8 mouse cellular contexts compared by ENCODE assay signal in genomic region chr17:17373918-17374910, GRCm38 (mm10). TPM values are rescaled to one million over a fixed set of nuclear protein-coding genes. Genes with fewer than 3 reads are reported as not detected.
DNase-seq lines count a peak whose midpoint lies in the region; ATAC-seq lines count a peak whose summit lies in the region.

Gene Riok2 (plus strand): TSS chr17:17374309.

- intact Hi-C loops in left cerebral cortex, postnatal 14 days (cut with DNase I): loop anchor here (2.0 to 10.0 kb wide), 2 partner anchors 71 to 451 kb away; partner anchors contain the start of gene Spaca6

- H3K4me2 ChIP-seq in intestine, embryonic 14.5 days (ENCODE audit: low read length): peak within 1 kb of the TSS; percentile 72

- H3K4me3 ChIP-seq in intestine, embryonic 14.5 days (ENCODE audit: low read depth, low read length): peak within 1 kb of the TSS; percentile 75

- H3K36me3 ChIP-seq in intestine, embryonic 14.5 days (ENCODE audit: control insufficient read depth, insufficient read depth, low read length): peaks cover 17% of the 10 kb centered on the region

- H3K4me1 ChIP-seq in intestine, embryonic 14.5 days (replicated peaks; ENCODE audit: control insufficient read depth, insufficient read depth, low read length): 0 out of 2 replicates have a peak, but pooled peaks cover 7% of the 10 kb centered on the region

- no peaks in the 10 kb centered on the region for H3K9me3 ChIP-seq in intestine, embryonic 14.5 days (ENCODE audit: control insufficient read depth, low read length)

- peak; percentile 96 for ATAC-seq in intestine, embryonic 14.5 days (replicated peaks; ENCODE audit: low FRiP score, low TSS enrichment, low read depth)

- H3K27ac ChIP-seq in intestine, embryonic 14.5 days (ENCODE audit: low read depth): peak within 1 kb of the TSS; percentile 89

- DNase-seq in adrenal gland, adult 18-20 months (ENCODE audit: low spot score in 2 of 2): peak; percentile 87 to 92
- DNase-seq in embryo, embryonic 11 days: peak; percentile 98
- DNase-seq in gastrocnemius, postnatal 25 days: peak; percentile 93
- DNase-seq in intestine, embryonic 14.5 days (ENCODE audit: low spot score): peak; percentile 97
- peak; percentile 95 to 97 for DNase-seq in left cerebral cortex, postnatal 14 days (ENCODE audit: low spot score in 2 of 2)
- DNase-seq in mesoderm, embryonic 11.5 days (ENCODE audit: low read depth, low spot score): peak; percentile 98
- DNase-seq in right cerebral cortex, postnatal 36 days (ENCODE audit: low spot score in 2 of 2): peak; percentile 87 to 92
- DNase-seq in yolk sac, embryonic 10.5 days (ENCODE audit: low spot score): peak; percentile 96

- peak within 1 kb of the TSS; percentile 87 for H3K9ac ChIP-seq in intestine, embryonic 14.5 days (ENCODE audit: low read length)

- H3K27me3 ChIP-seq in intestine, embryonic 14.5 days (replicated peaks; ENCODE audit: control insufficient read depth, insufficient read depth, low read length): no peaks in the 10 kb centered on the region

- WGBS in intestine, embryonic 14.5 days: under 1% methylated on average over 48 of the region's 48 CpGs

RNA-seq across cellular contexts. Expression of gene Riok2, which starts in this region (rescaled TPM):
- 10 to 100 TPM; 25.6 to 39.4 TPM for total RNA-seq in adrenal gland, adult 18-20 months (2021)
- total RNA-seq in gastrocnemius, postnatal 25 days (2021): 10 to 100 TPM; 11.8 to 13.2 TPM
- 29.1 and 33.1 TPM in 2 replicates for polyA plus RNA-seq in intestine, embryonic 14.5 days (2014; fragmentation: Nextera tagmentation; extraction: Ambion mirVana)
- total RNA-seq in left cerebral cortex, postnatal 14 days (2021): 10 to 100 TPM; 14.6 to 17.2 TPM

Comparison
In these comparisons a context has a peak if more than half of its experiments do, and no peak if none do; other contexts are left out.
1. Peak in every context shown above with its lines: DNase-seq, ATAC-seq, H3K4me3 ChIP-seq and H3K27ac ChIP-seq.